8 mouse cellular contexts compared by ENCODE assay signal in genomic region chr8:72572507-72572906, GRCm38 (mm10). TPM values are rescaled to one million over a fixed set of nuclear protein-coding genes. Genes with fewer than 3 reads are reported as not detected.
DNase-seq lines count a peak whose midpoint lies in the region; ATAC-seq and TF ChIP-seq lines count a peak whose summit lies in the region.

No protein-coding gene starts in this region.

- H3K9ac ChIP-seq in limb, embryonic 12.5 days (replicated peaks), result peak overlapping the region; percentile 69
- H3K9ac ChIP-seq in stomach, embryonic 15.5 days, result peak overlapping the region; percentile 57; the same call in 1 of the 2 replicates

- H3K27me3 ChIP-seq in limb, embryonic 12.5 days, result no peaks in the 10 kb centered on the region
- H3K27me3 ChIP-seq in stomach, embryonic 15.5 days (replicated peaks), result no peaks in the 10 kb centered on the region

- no peaks in the 10 kb centered on the region for H3K9me3 ChIP-seq in limb, embryonic 12.5 days
- H3K9me3 ChIP-seq in stomach, embryonic 15.5 days, result no peaks in the 10 kb centered on the region

- WGBS in bone marrow, adult 2 months, result 33% methylated on average over 10 of the region's 10 CpGs
- WGBS in limb, embryonic 12.5 days, result 5% methylated on average over 10 of the region's 10 CpGs
- 6% methylated on average over 10 of the region's 10 CpGs for WGBS in stomach, embryonic 15.5 days

- TF ChIP-seq CTCF in bone marrow, adult 2 months (IDR thresholded peaks at IDR 0.05; ENCODE audit: control insufficient read depth, insufficient read depth, low read length), result no peak

- DNase-seq in kidney, adult 11 months, result peak; percentile 20
- no peak for DNase-seq in kidney, postnatal 10 days
- peak; percentile 86 for DNase-seq in gastrocnemius, postnatal 25 days
- no peak for DNase-seq in adrenal gland, adult 2 months
- DNase-seq in left cerebral cortex, adult 18-20 months (ENCODE audit: low spot score in 2 of 2), result no peak

- no peak for ATAC-seq in limb, embryonic 12.5 days (ENCODE audit: insufficient number of reproducible peaks, insufficient read depth, low FRiP score, low TSS enrichment, low read depth)
- no peak for ATAC-seq in stomach, embryonic 15.5 days (ENCODE audit: insufficient read depth, low FRiP score, low read depth)

- peak overlapping the region; percentile 66 for H3K4me3 ChIP-seq in bone marrow, adult 2 months (replicated peaks; ENCODE audit: control insufficient read depth, low read depth, low read length)
- peak overlapping the region; percentile 64 for H3K4me3 ChIP-seq in limb, embryonic 12.5 days (replicated peaks)
- peak overlapping the region; percentile 59 for H3K4me3 ChIP-seq in stomach, embryonic 15.5 days (replicated peaks)

- H3K4me2 ChIP-seq in limb, embryonic 12.5 days, result peak overlapping the region; percentile 96
- peak overlapping the region; percentile 82 for H3K4me2 ChIP-seq in stomach, embryonic 15.5 days

- peaks cover 4% of the 10 kb centered on the region for H3K4me1 ChIP-seq in bone marrow, adult 2 months (ENCODE audit: control insufficient read depth, insufficient read depth, low read length)
- H3K4me1 ChIP-seq in limb, embryonic 12.5 days (replicated peaks), result peaks cover 23% of the 10 kb centered on the region
- peaks cover 14% of the 10 kb centered on the region for H3K4me1 ChIP-seq in stomach, embryonic 15.5 days

- H3K36me3 ChIP-seq in limb, embryonic 12.5 days, result peaks cover 21% of the 10 kb centered on the region
- peaks cover 14% of the 10 kb centered on the region for H3K36me3 ChIP-seq in stomach, embryonic 15.5 days

- TF ChIP-seq POLR2A in bone marrow, adult 2 months (IDR thresholded peaks at IDR 0.05; ENCODE audit: borderline replicate concordance, control insufficient read depth, low read depth, low read length), result no peak

- peak overlapping the region; percentile 39; the same call in 1 of the 2 replicates for H3K27ac ChIP-seq in bone marrow, adult 2 months (ENCODE audit: control insufficient read depth, insufficient read depth, low read depth, low read length, poor library complexity)
- no peak overlapping the region for H3K27ac ChIP-seq in limb, embryonic 12.5 days
- peak overlapping the region; percentile 97 for H3K27ac ChIP-seq in stomach, embryonic 15.5 days

RNA-seq across cellular contexts. Expression of gene Tmem38a, which starts 0.7 kb away (rescaled TPM):
- polyA plus RNA-seq in bone marrow, adult 2 months (2011; ENCODE audit: insufficient read depth, insufficient read length, low replicate concordance, missing spikeins), result 2.9 and 4.3 TPM in 2 replicates
- 1,000 to 10,000 TPM; 1,062 to 1,195 TPM for total RNA-seq in gastrocnemius, postnatal 25 days (2021)
- 15.5 and 16.5 TPM in 2 replicates for polyA plus RNA-seq in limb, embryonic 12.5 days (2016; fragmentation: Nextera tagmentation; extraction: Ambion mirVana)
- polyA plus RNA-seq in stomach, embryonic 15.5 days (2015; fragmentation: Nextera tagmentation; extraction: Ambion mirVana), result 18.8 and 19.2 TPM in 2 replicates
- 1 to 10 TPM; 6.4 to 7.8 TPM for total RNA-seq in adrenal gland, adult 2 months (2021)
- polyA plus RNA-seq in adrenal gland, adult 2 months (2012; rRNA removed), result 10.9 and 13.6 TPM in 2 replicates
- total RNA-seq in left cerebral cortex, adult 18-20 months (2021), result 100 to 1,000 TPM in 1 of 2 experiments, 10 to 100 TPM in 1; 96.5 to 101 TPM

RNA-seq across cellular contexts. Expression of gene Smim7, which starts 1.6 kb away (rescaled TPM):
- 16.4 and 25.7 TPM in 2 replicates for polyA plus RNA-seq in bone marrow, adult 2 months (2011; ENCODE audit: insufficient read depth, insufficient read length, low replicate concordance, missing spikeins)
- total RNA-seq in gastrocnemius, postnatal 25 days (2021), result 10 to 100 TPM; 64.0 to 76.2 TPM
- polyA plus RNA-seq in limb, embryonic 12.5 days (2016; fragmentation: Nextera tagmentation; extraction: Ambion mirVana), result 115 and 121 TPM in 2 replicates
- polyA plus RNA-seq in stomach, embryonic 15.5 days (2015; fragmentation: Nextera tagmentation; extraction: Ambion mirVana), result 120 and 122 TPM in 2 replicates
- 100 to 1,000 TPM; 102 to 142 TPM for total RNA-seq in adrenal gland, adult 2 months (2021)
- 27.7 and 31.6 TPM in 2 replicates for polyA plus RNA-seq in adrenal gland, adult 2 months (2012; rRNA removed)
- total RNA-seq in left cerebral cortex, adult 18-20 months (2021), result 100 to 1,000 TPM; 128 to 130 TPM

RNA-seq across cellular contexts. Expression of gene Med26, which starts 24.4 kb away (rescaled TPM):
- 2.9 and 8.0 TPM in 2 replicates for polyA plus RNA-seq in bone marrow, adult 2 months (2011; ENCODE audit: insufficient read depth, insufficient read length, low replicate concordance, missing spikeins)
- 1 to 10 TPM; 7.3 to 7.9 TPM for total RNA-seq in gastrocnemius, postnatal 25 days (2021)
- 20.2 and 21.4 TPM in 2 replicates for polyA plus RNA-seq in limb, embryonic 12.5 days (2016; fragmentation: Nextera tagmentation; extraction: Ambion mirVana)
- 14.4 and 15.6 TPM in 2 replicates for polyA plus RNA-seq in stomach, embryonic 15.5 days (2015; fragmentation: Nextera tagmentation; extraction: Ambion mirVana)
- 1 to 10 TPM; 8.6 to 9.5 TPM for total RNA-seq in adrenal gland, adult 2 months (2021)
- 16.4 and 17.1 TPM in 2 replicates for polyA plus RNA-seq in adrenal gland, adult 2 months (2012; rRNA removed)
- 10 to 100 TPM; 10.2 to 11.2 TPM for total RNA-seq in left cerebral cortex, adult 18-20 months (2021)

Comparison
In these comparisons a context has a peak if more than half of its experiments do, and no peak if none do; other contexts are left out.
1. DNase-seq: peak in kidney, adult 11 months (single experiment) and gastrocnemius, postnatal 25 days (single experiment); none in kidney, postnatal 10 days (single experiment), adrenal gland, adult 2 months (single experiment) and left cerebral cortex, adult 18-20 months (0 of 2).
2. Peak in every context shown above with its lines, with median percentiles within 50 percentile points of each other: H3K4me3 ChIP-seq.